Mouse (Mus musculus) left cerebral cortex, postnatal 25 days (tissue): ENCODE data around the gene Sfrp5. TPM values are rescaled to one million over a fixed set of nuclear protein-coding genes. Genes with fewer than 3 reads are reported as not detected.

Experiments used
- DNase-seq, 2 experiments: peaks; one replicate each; pipeline ENCODE4 v3.0.0; 2022; ENCODE audit warnings: low spot score in 2 of 2, mixed read lengths in 1 of 2
- intact Hi-C: fragments of 180-260 bp; cut with DNase I; formaldehyde crosslinking; loops from one replicate; pipeline ENCODE4 v1.15.1; 2025
- total RNA-seq, 2 experiments: library from RNA; stranded (reverse); gene quantifications; 2 replicates each; pipeline ENCODE4 v1.2.3; 2021

Sfrp5 gene
- total RNA-seq, 2 experiments from 2014 or later, result 0.62 to 1.3 TPM

GRCm38 (mm10) chr19:42158246-42159017 is 43.6 kb downstream of the Sfrp5 start:
- intact Hi-C loops, result no loop called here
- no peak for DNase-seq

- no peak for DNase-seq
- intact Hi-C loops, result no loop called here
These were observed 44.4 kb downstream of the Sfrp5 start for GRCm38 (mm10) chr19:42157493-42158237.

GRCm38 (mm10) chr19:42151990-42152389 is 50.1 kb downstream of the Sfrp5 start:
- intact Hi-C loops, result loop anchor here (5.0 kb wide), 1 partner anchor 115 kb away; the partner anchor contains the start of gene Ankrd2
- peak; percentile 87 to 91 for DNase-seq

- intact Hi-C loops, result loop anchor here (5.0 kb wide), 1 partner anchor 56 kb away; the partner anchor contains the start of gene Pi4k2a
These were observed 53.5 kb downstream of the Sfrp5 start for GRCm38 (mm10) chr19:42148569-42148860.

More at GRCm38 (mm10) chr19:42148569-42148860, 53.5 kb downstream of the Sfrp5 start:
- DNase-seq, result no peak

Other genes with a start within 250 kb of the Sfrp5 start
- gene Mms19, start 221.1 kb downstream of the Sfrp5 start, total RNA-seq, result 10 to 100 TPM; 23.7 to 27.0 TPM
- gene Ubtd1, start 220.5 kb downstream of the Sfrp5 start, total RNA-seq, result 10 to 100 TPM; 10.7 to 13.6 TPM
- gene Ankrd2, start 166.3 kb downstream of the Sfrp5 start, total RNA-seq, result under 1 TPM in 1 of 2 experiments, not detected in 1; 0.30 TPM
- 1 to 10 TPM; 3.1 to 5.0 TPM for gene Hoga1, start 156.6 kb downstream of the Sfrp5 start, total RNA-seq
- under 1 TPM; 0.53 to 0.55 TPM for gene 4933411K16Rik, start 150.0 kb downstream of the Sfrp5 start, total RNA-seq
- gene Morn4, start 115.9 kb downstream of the Sfrp5 start, total RNA-seq, result 10 to 100 TPM; 67.3 to 70.9 TPM
- gene Pi4k2a, start 111.8 kb downstream of the Sfrp5 start, total RNA-seq, result 10 to 100 TPM; 61.0 to 63.1 TPM
- 10 to 100 TPM; 28.2 to 29.1 TPM for gene Avpi1, start 73.2 kb downstream of the Sfrp5 start, total RNA-seq
- gene Marveld1, start 54.9 kb downstream of the Sfrp5 start, total RNA-seq, result 1 to 10 TPM; 9.8 to 9.9 TPM
- 10 to 100 TPM; 84.6 to 95.8 TPM for gene Zfyve27, start 38.3 kb downstream of the Sfrp5 start, total RNA-seq
- gene Golga7b, start 45.3 kb upstream of the Sfrp5 start, total RNA-seq, result 100 to 1,000 TPM; 130 to 140 TPM
- 10 to 100 TPM; 59.1 to 72.7 TPM for gene Crtac1, start 229.5 kb upstream of the Sfrp5 start, total RNA-seq